Mouse (Mus musculus): ENCODE measurements at regions not wholly inside any gene's neighbourhood (a gene's known extent, or its start where the extent isn't known, plus 50 kb on each side); places are given as distances from the start of the nearest gene placed in this dataset.

DNA sequence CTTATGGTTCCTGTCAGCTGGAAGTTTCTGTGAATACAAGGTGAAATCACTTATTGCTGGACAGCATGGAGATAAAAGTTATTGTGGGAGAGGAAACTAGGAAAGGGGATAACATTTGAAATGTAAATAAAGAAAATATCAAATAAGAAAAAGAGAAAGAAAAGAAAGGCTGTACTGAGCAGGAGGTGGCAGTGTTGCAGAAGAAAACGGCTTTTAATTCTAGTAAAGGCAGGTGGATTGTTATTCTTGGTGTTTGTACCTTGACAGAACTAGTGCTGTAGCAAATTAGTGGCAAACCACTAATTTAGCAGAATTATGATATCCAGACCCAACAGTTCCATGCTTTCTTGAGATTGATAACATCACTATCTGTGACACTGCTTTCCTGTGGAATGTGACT, 52.6 kb downstream of the Gm10358 start:
- DNase-seq, result no peak

- no peak for DNase-seq
Measured at GRCm38 (mm10) chr8:75350141-75350540, 56.2 kb downstream of the Gm10358 start.

DNA sequence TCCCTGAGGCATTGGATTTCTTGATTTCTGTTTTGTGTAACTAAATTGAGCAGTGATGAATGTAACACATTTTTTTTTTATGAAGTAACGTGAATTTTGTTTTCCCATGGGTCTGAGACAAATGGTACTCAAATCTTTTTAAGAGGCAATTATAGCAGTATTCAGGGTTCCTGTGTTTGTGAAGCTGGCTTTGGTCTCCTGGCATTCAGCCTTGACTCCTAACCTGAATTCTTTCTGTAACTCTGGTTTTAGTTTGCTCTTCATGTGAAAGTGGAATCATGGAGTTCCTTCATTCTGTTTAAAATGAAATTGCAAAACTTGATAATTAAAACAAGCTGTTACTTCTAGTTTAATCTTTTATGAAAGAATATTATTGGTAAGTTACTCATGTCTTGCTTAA, 58.3 kb downstream of the Gm10358 start:
- no peak for DNase-seq

DNA sequence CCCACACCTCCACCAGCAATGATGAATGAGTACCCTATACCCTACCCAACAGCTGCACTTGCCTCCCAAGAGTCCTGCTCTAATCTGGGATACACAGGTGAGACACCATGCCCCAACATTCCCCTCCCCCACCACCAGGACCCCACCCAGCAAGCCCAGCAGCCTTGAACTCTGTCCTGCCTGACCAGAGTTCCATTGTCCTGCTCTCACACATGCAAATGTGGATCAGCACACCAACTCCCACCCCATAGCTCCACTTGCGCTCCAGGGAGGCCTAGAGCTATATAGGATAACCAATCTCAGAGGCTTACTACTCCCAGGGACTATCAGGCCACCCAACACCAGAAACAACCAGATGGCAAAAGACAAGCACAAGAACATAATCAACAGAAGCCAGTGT, 85.8 kb downstream of the Gm10358 start:
- no peak for DNase-seq

DNA sequence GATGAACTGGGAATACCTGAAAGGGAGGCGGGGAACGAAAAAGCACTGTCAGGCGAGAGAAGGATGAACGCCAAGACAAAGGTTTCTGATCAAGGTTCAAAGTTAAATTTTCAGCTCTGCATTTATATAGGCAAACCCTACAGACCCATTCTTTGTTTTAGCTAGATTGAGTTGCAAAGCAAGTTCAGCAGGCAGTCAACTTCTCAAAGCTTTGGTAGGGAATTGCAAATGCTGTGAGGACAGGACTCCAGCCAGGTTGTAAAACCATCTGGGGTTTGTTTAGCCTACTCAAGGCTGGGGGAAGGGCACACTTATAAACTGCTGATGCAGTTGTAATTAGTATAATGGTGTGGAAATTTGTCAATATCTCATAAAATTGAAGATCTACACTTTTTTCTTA, 87.9 kb downstream of the Gm10358 start:
- no peak for DNase-seq

DNA sequence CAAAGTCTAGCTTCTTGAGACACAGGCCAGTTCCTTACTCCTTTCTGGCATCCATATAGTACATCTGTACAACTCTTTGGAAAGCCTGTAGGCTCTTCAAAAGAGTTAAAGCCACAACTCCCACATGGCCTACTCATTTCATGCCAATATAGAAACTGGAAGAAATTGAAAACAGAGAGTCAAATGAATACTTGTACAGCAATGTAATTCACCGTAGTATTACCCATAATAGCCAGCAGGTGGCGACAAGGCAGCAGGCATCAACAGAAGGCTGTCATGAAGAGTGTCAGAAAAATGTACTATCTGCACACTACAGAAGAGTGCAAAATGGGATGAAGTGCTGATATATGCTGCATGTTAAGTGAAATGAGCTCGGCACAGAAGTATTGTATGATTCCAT, 90.5 kb downstream of the Gm10358 start:
- DNase-seq, result peak in 1 of 2 experiments; percentile 51

DNA sequence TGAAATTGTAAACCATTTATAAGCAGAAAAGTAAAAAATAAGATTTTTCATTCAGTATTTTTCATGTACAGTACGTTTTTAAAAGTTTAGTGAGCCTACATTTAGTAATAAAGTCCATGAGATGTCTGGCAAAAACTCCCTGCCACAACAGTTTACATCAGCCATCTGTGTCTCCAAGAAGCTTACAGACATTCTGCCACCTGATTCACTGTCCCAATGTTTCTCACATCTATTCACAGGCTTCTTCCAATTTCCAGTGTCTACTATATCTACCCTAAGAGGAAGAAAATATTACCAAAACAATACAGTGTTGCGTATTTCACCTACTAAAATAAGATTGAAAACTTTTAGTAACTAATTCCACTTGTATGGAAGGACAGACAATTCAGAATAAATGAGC, 95.7 kb downstream of the Rasd2 start:
- DNase-seq, result no peak

DNA sequence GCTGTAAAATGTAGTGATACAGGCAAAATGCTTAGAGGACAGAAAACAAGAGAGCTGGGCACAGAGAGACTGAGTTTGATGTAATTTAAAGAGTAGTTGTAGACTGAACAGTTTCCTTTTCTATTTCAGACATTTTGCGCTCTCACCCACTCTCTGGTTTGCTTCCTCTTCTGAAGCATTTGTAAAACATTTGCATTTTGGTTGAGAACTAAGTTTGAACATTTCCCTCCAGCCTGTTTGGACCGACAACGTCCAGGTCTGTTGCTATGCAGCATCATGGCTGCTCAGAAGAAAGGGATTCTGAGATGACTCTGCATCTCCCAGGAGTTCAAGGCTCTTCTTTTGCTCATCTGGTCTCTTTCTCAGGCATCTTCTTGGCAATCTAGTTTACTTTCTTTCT, 78.2 kb downstream of the Rasd2 start:
- no peak for DNase-seq

- no peak for DNase-seq
Measured at GRCm38 (mm10) chr8:75289933-75290332, 76.2 kb downstream of the Rasd2 start.
